Mouse (Mus musculus) common myeloid progenitor, adult 5-6 weeks (primary cell): ENCODE results near the gene Cyfip1. TPM values are rescaled to one million over a fixed set of nuclear protein-coding genes. Genes with fewer than 3 reads are reported as not detected.

Experiments
- ATAC-seq: replicated peaks from 2 replicates; pipeline ENCODE4 v1.8.0; 2016; ENCODE audit warnings: low read depth, mild to moderate bottlenecking, moderate TSS enrichment, inconsistent platforms; ENCODE audit not compliant: poor library complexity, severe bottlenecking
- total RNA-seq: library from RNA; stranded (forward); fragments of 200-1000, 187-1606 nt; gene quantifications from 2 replicates; pipeline ENCODE4 v1.2.3, GENCODE M21; 2017

Gene Cyfip1
- total RNA-seq, 1 experiment from 2014 or later = 45.0 TPM

- ATAC-seq = no peak
These were observed 18.4 kb downstream of the Cyfip1 start for GRCm38 (mm10) chr7:55859956-55860355.

- no peak for ATAC-seq
These were observed 19.6 kb downstream of the Cyfip1 start for GRCm38 (mm10) chr7:55861175-55861574.

DNA sequence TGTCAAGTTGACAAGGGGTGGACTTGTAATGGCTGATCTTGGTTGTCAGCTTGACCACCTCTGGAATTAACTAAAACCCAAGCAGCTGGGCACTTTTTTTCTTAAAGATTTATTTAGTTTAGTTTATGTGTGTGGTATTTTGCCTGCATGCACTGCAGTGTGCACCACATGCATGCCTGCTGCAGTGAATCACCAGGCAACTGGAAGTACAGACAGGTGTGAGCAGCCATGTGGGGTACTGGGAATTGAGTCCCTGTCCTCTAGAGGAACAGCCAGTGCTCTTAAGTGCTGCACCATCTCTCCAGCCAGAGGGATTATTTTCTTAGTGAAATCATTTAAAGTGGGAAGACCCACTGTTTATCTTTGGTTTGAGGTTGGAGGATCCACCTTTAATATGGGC is 23.5 kb downstream of the Cyfip1 start:
- no peak for ATAC-seq

DNA sequence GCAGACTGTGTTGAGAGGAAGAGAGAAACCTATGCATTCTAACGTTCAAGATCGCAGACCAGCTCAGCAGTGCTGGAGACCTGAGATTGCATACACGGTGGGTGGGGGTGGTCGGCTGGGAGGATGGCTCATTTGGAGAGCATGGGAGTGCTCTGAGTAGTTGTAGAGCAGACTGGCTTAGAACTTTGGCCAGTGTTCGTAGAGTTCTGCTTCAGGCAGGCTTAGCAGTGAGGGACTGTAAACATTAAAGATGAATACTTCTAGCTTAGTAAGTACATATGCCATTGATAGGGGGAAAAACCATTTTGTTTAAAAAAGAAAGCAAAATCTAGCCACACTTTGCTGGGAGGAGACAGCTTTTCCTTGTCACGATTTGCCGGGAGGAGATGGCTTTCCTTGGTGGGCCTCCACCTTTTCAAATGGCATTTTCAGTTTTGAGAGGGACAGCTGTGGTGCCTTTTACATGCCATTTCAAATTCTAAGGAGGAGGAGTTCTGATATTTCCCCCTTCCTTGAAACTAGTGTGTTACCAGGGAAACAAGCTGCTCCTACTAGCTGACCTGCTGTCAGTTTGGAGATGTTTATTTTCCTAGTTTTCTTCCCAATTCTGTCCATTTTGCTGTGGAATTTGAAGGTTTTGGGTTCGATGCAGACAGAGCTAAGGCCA is 24.3 kb downstream of the Cyfip1 start:
- no peak for ATAC-seq

DNA sequence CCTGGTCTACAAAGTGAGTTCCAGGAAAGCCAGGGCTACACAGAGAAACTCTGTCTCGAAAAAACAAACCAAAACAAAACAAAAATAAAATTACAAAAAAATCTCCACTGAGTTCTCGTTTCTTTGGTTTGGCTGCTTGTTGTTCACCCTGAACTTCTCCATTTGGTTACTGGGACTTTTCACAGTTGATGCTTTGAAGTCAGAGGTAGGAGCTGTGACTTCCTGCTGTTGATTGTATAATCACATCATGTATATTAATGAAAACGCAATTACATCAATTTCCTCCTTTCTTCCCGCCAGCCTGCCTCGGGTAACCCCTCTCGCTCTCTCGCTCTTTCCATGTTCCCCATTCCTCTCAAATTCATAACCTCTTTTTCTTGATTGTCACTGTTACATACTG is 26.7 kb downstream of the Cyfip1 start:
- ATAC-seq = peak; percentile 81

- ATAC-seq = no peak
These were observed 27.7 kb downstream of the Cyfip1 start for GRCm38 (mm10) chr7:55869220-55869619.

GRCm38 (mm10) chr7:55870340-55871020 is 28.9 kb downstream of the Cyfip1 start:
- ATAC-seq = no peak; the same call in 1 of the 2 replicates

DNA sequence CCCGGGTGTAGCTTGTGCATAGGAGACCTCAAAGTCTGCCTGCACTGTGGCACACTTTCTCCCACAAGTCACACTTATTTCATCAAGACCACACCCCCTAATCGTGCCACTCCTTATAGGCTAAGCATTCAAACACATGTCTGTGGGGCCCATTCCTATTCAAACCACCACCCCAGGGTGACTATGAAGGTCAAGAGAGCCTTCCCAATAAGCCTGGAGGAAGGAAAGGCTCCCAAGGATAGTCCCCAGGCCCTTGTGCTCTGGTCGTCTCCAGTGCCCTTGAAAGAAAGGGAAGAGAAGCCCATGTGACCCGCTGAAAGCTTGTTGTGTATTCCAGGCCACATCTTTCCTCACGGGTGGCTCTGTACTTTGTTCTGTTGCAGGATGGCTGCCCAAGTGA is 29.9 kb downstream of the Cyfip1 start:
- no peak for ATAC-seq

- ATAC-seq = 0 out of 2 replicates have a peak, but pooled peaks have one; percentile 36
These were observed 33.2 kb downstream of the Cyfip1 start for GRCm38 (mm10) chr7:55874703-55875102.

DNA sequence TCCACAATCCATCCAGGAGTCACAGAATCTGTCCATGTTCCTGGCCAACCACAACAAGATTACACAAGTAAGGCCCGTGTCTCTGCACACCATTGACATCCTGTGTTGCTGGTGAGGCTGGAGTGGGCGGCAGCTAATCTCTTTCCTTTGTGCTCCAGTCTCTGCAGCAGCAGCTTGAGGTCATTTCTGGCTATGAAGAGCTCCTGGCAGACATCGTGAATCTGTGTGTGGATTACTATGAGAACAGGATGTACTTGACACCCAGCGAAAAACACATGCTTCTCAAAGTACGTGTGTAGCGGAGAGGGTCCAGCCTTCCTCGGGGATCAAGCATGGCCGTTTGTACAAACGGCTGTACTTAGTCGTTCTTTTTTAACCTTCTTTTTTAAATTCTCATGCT is 36.2 kb downstream of the Cyfip1 start:
- no peak for ATAC-seq

DNA sequence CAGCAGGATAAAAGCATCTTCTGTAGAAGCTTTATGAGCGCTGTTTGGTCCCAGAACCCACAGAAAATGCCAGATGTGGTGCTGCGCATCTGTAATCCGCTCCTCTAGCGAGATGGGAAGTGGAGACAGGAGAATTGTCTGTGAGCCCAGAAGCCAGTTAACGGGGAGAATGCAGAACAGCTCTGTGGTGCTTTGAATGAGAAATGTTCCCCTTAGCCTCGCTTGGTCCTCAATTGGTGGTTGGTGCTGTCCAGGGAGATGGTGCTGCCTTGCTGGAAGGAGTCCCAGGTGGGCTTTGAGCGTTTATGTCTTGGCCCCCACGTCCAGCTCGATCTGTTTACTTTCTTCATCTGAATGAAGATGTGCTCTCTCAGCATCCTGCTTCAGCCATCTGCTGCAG is 39.3 kb downstream of the Cyfip1 start:
- ATAC-seq = no peak

DNA sequence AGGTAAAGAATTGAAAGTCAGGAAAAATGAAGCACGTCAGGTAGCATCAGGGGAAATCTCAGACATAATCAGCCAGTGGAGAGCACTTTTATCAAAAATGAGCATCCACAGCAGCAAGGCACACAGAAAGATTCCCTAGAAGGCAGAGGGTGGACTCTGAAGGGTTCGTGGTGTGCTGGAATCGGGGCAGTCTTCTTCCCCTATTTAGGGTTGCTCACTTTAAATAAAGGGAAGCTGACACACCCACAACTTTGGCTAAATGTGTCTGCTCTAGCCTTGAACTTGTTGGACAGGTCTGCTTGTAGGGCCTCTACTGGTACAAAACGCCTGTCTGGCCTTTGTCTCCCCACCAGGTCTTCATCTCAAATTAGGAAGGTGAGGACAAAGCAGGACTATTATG is 47.1 kb downstream of the Cyfip1 start:
- ATAC-seq = no peak

DNA sequence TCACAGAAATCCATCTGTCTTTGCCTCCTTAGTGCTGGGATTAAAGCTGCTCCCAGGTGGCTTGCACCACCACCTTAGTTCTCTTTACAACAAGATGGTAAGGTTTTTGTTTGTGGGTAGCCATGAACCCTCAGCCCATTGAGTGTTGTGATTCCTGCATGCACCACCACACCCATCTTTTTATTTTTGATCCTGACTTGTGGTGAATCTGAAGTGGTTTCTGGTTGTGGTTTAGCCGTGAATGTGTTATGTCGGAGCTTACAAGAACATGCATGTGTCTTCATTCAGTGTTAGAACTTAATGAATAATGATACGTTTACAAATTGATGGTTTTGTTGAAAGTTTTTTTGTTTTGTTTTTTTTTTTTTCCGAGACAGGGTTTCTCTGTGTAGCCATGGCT is 48.5 kb downstream of the Cyfip1 start:
- ATAC-seq = no peak

DNA sequence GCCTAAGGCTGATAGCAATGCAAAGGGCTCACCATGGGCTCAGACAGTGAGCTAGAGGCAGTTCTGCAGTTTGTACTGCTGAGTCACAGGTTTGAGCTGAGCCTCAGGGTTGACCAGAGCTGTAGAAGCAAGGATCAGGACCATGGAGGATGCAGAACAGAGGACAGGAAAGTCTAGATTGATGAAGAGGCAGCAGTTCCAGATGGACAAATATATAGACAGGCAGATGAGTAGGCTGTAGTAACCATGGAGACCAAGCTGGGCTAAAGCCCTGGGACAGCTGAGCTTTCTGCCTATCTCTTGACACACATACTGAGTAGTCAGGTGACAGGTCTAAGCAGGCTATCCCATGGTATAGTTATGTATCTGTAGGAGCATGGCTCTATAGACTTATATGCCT is 49.2 kb downstream of the Cyfip1 start:
- no peak for ATAC-seq

GRCm38 (mm10) chr7:55891797-55892196 is 50.3 kb downstream of the Cyfip1 start:
- no peak for ATAC-seq

DNA sequence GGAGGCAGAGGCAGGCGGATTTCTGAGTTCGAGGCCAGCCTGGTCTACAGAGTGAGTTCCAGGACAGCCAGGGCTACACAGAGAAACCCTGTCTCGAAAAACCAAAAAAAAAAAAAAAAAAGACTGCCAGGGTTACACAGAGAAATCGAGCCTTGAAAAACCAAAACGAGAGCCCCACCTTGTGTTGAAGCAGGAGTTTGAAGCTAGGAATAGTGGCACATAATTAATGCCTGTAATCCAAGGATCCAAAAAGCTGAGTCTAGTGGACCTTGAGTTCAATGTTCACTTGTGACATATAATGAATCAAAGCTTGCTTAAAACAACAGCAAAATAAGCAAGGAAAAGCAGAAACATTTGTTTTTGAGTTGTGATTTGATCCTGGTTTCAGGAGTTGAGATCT is 62.2 kb downstream of the Cyfip1 start:
- no peak for ATAC-seq

- no peak for ATAC-seq
These were observed 63.9 kb downstream of the Cyfip1 start for GRCm38 (mm10) chr7:55905449-55905848.

DNA sequence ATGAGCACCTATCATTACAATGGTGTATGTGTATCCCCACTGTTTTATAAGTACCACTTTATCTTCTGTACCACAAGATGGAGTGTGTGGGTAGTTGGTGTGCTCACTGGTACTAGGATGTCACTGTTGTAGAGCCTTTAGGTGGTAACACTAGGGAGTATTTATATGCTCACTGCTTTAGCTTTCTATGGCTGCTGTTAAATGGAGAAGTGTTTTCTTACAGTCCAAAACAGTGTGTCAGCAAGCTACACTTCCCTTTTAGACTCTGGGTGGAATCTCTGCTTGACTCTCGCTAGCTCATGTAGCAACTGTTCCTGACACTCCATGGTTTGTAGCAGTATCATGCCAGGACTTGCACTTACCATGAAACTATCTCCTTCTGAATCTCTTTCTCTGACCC is 68.0 kb downstream of the Cyfip1 start:
- ATAC-seq = no peak

DNA sequence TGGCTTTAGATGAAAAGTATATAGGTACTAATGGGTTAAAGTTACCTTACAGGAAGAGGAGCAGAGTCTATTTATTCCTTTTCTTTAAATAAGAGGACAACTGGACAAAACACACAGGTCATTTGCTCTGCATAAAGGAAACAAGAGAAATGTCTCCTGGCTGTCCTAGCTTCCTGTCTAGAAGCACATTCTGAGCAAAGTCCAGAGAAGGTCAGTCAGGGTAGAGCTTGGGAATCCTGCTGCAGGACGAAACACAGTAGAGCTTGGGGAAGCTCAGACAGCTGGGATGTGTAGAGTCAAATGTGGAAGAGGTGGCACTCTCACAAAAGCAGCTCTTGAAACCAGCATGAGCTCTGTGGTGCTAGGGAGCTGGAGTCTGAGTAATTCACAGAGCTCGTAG is 68.8 kb downstream of the Cyfip1 start:
- no peak for ATAC-seq

- no peak for ATAC-seq
These were observed 69.8 kb downstream of the Cyfip1 start for GRCm38 (mm10) chr7:55911371-55911770.

DNA sequence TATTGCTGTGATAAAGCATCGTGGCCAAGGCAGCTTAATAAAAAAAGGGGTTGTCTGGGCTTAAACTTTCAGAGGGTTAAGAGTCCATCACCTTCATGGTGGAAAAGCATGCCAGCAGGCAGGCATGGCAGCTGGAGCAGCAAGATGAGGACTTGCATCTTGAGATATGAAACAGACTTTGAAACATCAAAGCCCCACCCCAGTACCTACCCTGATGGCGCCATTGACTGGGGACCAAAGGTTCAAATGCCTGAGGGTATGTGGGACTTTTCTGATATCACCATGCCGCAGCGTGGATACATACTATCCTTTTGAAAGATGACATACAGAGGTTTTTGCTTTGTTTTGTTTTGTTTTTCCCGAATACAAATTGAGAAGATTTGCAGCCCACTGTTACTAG is 70.6 kb downstream of the Cyfip1 start:
- no peak for ATAC-seq

DNA sequence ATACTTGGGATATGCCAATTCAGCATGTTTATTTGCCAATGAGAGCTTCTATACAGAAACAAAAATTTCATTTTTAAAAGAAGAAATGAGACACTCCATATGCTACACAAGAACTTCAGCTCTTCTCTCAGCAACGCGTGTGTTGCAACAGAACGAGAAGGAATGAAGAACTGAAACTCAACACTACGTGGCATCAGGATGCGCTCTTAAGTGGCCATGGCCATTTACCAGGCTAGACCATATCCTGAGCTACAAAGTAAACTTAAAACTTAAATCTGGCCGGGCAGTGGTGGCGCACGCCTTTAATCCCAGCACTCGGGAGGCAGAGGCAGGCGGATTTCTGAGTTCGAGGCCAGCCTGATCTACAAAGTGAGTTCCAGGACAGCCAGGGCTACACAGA is 76.8 kb downstream of the Cyfip1 start:
- ATAC-seq = peak; percentile 82
